Mouse (Mus musculus): ENCODE measurements around the gene C330021F23Rik. TPM values are rescaled to one million over a fixed set of nuclear protein-coding genes. Genes with fewer than 3 reads are reported as not detected.

C330021F23Rik gene
- total and polyA plus RNA-seq, 2 experiments from 2014 or later = not detected

DNA sequence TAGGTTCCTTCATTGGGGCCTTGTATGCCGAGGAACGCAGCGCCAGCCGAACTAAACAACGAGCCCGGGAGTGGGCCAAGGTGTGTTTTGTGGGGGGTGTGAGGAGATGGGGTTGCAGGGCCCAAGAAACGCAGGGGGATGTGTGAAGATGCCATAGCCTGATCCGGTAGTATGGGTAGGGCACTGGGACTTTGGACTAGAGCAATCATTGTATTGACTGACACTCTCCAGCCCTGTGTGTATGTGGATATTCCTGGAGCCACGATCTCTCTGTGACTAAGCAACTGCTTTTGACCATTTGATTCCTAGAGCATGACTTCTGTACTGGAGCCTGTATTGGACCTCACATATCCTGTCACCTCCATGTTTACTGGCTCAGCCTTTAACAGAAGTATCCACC lies 30.9 kb upstream of the C330021F23Rik start:
- TF ChIP-seq CTCF (IDR thresholded peaks at IDR 0.05) = no peak
- WGBS = 98% methylated on average over 9 of the region's 9 CpGs
- no peak for ATAC-seq (ENCODE audit: low FRiP score)

DNA sequence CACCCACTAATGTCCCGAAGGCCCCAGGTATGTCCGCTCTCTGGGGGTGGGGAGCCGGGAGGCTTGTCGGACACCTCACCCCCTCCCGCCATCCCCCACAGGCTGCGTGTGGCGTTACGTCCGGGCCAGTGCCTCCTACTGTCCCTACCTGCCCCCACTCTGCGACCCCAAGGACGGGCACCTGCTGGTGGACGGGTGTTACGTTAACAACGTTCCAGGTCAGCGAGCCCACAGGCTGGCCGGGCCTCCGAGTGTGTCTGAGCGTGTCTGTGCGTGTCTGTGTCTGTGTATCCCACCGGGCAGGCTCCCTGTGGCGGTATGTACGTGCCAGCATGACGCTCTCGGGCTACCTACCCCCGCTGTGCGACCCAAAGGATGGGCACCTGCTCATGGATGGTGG lies 30.1 kb upstream of the C330021F23Rik start:
- H3K27ac ChIP-seq (ENCODE audit: low read depth, low read length) = no peak overlapping the region
- no peak overlapping the region for H3K4me3 ChIP-seq (ENCODE audit: low read depth, low read length)
- no peak for TF ChIP-seq CTCF (IDR thresholded peaks at IDR 0.05)
- H3K36me3 ChIP-seq (ENCODE audit: insufficient read depth, low read length) = peaks cover 58% of the 10 kb centered on the region
- WGBS = 95% methylated on average over 25 of the region's 26 CpGs
- no peak overlapping the region for H3K4me2 ChIP-seq (ENCODE audit: low read depth, low read length, poor library complexity, severe bottlenecking)
- H3K9ac ChIP-seq (replicated peaks; ENCODE audit: low read length, poor library complexity, severe bottlenecking) = no peak overlapping the region
- ATAC-seq (ENCODE audit: low FRiP score) (no peak), DNase-seq (ENCODE audit: low spot score) (no peak)
- no peaks in the 10 kb centered on the region for H3K9me3 ChIP-seq (ENCODE audit: low read length)
- no peaks in the 10 kb centered on the region for H3K4me1 ChIP-seq (ENCODE audit: insufficient read depth, low read length)
- no peaks in the 10 kb centered on the region for H3K27me3 ChIP-seq (ENCODE audit: insufficient read depth, low read length)

More for the DNA sequence above, 30.9 kb upstream of the C330021F23Rik start:
- Histone ChIP-seq H3K9ac (replicated peaks; ENCODE audit: low read length, poor library complexity, severe bottlenecking) (no peak overlapping the region), H3K27me3 (ENCODE audit: insufficient read depth, low read length) (no peaks in the 10 kb centered on the region), H3K36me3 (ENCODE audit: insufficient read depth, low read length) (peaks cover 60% of the 10 kb centered on the region), H3K4me2 (ENCODE audit: low read depth, low read length, poor library complexity, severe bottlenecking) (no peak overlapping the region), H3K27ac (ENCODE audit: low read depth, low read length) (no peak overlapping the region), H3K9me3 (ENCODE audit: low read length) (no peaks in the 10 kb centered on the region), H3K4me1 (ENCODE audit: insufficient read depth, low read length) (no peaks in the 10 kb centered on the region), H3K4me3 (ENCODE audit: low read depth, low read length) (no peak overlapping the region)
- DNase-seq (ENCODE audit: low spot score) = no peak

DNA sequence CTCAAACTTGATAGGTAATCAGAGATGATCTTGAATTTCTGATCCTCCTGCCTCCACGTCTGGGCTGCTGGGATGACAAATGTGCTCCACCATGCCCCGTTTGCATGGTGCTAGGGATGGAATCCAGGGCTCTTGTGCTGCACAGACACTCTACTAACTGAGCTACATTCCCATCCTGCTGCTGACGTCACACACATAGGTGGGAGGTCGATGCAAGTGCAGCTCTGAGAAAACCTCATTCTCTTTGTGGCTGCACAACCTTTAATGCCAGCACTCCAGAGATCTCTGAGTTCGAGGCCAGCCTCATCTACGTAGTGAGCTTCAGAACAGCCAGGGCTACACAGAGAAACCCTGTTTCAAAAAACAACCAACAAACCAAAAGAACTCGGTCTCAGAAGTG lies 28.6 kb upstream of the C330021F23Rik start:
- 82% methylated on average over 7 of the region's 7 CpGs for WGBS
- H3K9me3 ChIP-seq (ENCODE audit: low read length) = no peaks in the 10 kb centered on the region
- TF ChIP-seq CTCF (IDR thresholded peaks at IDR 0.05) = no peak
- DNase-seq (ENCODE audit: low spot score) (no peak), ATAC-seq (ENCODE audit: low FRiP score) (no peak)
- H3K4me1 ChIP-seq (ENCODE audit: insufficient read depth, low read length) = no peaks in the 10 kb centered on the region
- no peak overlapping the region for H3K9ac ChIP-seq (replicated peaks; ENCODE audit: low read length, poor library complexity, severe bottlenecking)
- no peak overlapping the region for H3K4me2 ChIP-seq (ENCODE audit: low read depth, low read length, poor library complexity, severe bottlenecking)
- peaks cover 64% of the 10 kb centered on the region for H3K36me3 ChIP-seq (ENCODE audit: insufficient read depth, low read length)
- H3K4me3 ChIP-seq (ENCODE audit: low read depth, low read length) = no peak overlapping the region
- no peak overlapping the region for H3K27ac ChIP-seq (ENCODE audit: low read depth, low read length)
- no peaks in the 10 kb centered on the region for H3K27me3 ChIP-seq (ENCODE audit: insufficient read depth, low read length)

DNA sequence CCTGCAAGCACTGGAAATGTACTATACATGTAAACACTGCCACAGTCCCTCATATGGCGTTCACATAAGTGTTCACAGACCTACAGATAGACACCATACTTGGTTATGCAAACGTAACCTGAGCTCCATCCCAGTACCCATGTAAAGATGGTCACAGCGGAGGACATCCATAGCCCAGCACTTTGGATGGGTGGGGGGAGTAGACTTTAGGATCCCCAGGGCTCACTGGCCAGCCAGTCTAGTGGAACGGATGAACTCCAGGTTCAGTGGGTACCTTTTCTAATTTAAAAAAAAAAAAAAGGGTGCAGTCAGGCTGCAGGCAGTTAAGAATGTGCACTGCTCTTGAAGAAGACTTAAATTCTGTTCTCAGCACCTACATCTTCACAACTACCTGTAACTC lies 27.7 kb upstream of the C330021F23Rik start:
- Histone ChIP-seq H3K36me3 (ENCODE audit: insufficient read depth, low read length) (peaks cover 73% of the 10 kb centered on the region), H3K4me3 (ENCODE audit: low read depth, low read length) (no peak overlapping the region), H3K4me2 (ENCODE audit: low read depth, low read length, poor library complexity, severe bottlenecking) (no peak overlapping the region), H3K27ac (ENCODE audit: low read depth, low read length) (no peak overlapping the region), H3K27me3 (ENCODE audit: insufficient read depth, low read length) (no peaks in the 10 kb centered on the region), H3K9ac (replicated peaks; ENCODE audit: low read length, poor library complexity, severe bottlenecking) (no peak overlapping the region), H3K9me3 (ENCODE audit: low read length) (no peaks in the 10 kb centered on the region), H3K4me1 (ENCODE audit: insufficient read depth, low read length) (no peaks in the 10 kb centered on the region)
- ATAC-seq (ENCODE audit: low FRiP score) (no peak), DNase-seq (ENCODE audit: low spot score) (no peak)
- no peak for TF ChIP-seq CTCF (IDR thresholded peaks at IDR 0.05)
- 93% methylated on average over 4 of the region's 4 CpGs for WGBS

DNA sequence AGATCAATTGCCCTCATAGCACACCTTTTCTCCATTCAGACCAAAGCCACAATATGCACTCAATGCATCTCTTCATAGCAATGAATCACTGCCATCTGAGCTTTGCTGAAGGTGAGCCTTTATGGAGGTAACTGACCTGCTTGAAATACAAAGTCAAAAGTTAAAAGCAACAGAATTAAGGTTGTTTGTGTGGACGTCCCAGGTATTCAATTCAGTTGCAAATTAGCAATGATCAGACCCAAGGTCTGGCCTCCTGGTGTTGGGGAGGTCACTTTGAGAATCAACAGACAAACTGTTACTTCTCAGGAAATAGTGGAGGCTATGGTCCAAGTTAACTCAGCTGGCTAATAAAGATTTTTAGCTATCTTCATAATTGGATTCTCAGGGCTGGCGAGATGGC lies 21.3 kb upstream of the C330021F23Rik start:
- DNase-seq (ENCODE audit: low spot score) = no peak
- H3K9me3 ChIP-seq (ENCODE audit: low read length) = no peaks in the 10 kb centered on the region
- no peak for ATAC-seq (ENCODE audit: low FRiP score)
- no peak overlapping the region for H3K4me3 ChIP-seq (ENCODE audit: low read depth, low read length)
- no peak overlapping the region for H3K9ac ChIP-seq (replicated peaks; ENCODE audit: low read length, poor library complexity, severe bottlenecking)
- no peak overlapping the region for H3K4me2 ChIP-seq (ENCODE audit: low read depth, low read length, poor library complexity, severe bottlenecking)
- no peaks in the 10 kb centered on the region for H3K4me1 ChIP-seq (ENCODE audit: insufficient read depth, low read length)
- peaks cover 29% of the 10 kb centered on the region for H3K36me3 ChIP-seq (ENCODE audit: insufficient read depth, low read length)
- H3K27me3 ChIP-seq (ENCODE audit: insufficient read depth, low read length) = no peaks in the 10 kb centered on the region
- TF ChIP-seq CTCF (IDR thresholded peaks at IDR 0.05) = no peak
- no peak overlapping the region for H3K27ac ChIP-seq (ENCODE audit: low read depth, low read length)
- WGBS = 88% methylated on average over 2 of the region's 2 CpGs

DNA sequence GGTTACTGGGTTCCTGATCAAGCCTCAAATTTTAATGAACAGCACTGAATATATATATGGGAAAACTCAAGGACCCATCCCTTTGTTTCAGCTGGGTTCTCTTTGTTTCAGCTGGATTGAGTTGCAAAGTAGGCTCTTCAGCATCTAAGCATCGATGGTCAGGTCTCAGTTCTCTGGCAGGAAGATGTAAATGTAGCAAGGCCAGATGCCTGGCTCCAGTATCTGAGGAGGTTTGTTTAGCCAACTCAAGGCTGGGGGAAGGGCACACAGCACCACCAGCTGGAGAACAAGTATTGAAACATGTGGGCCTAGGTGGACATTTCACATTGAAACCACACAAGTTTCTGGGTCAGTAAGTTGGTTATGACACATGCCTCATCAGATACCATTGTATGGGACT lies 15.6 kb upstream of the C330021F23Rik start:
- H3K4me2 ChIP-seq (ENCODE audit: low read depth, low read length, poor library complexity, severe bottlenecking) = no peak overlapping the region
- no peak for TF ChIP-seq CTCF (IDR thresholded peaks at IDR 0.05)
- no peak overlapping the region for H3K4me3 ChIP-seq (ENCODE audit: low read depth, low read length)
- no peak for ATAC-seq (ENCODE audit: low FRiP score)
- no peak overlapping the region for H3K27ac ChIP-seq (ENCODE audit: low read depth, low read length)
- WGBS = 87% methylated on average over 1 of the region's 1 CpGs
- H3K36me3 ChIP-seq (ENCODE audit: insufficient read depth, low read length) = no peaks in the 10 kb centered on the region
- no peaks in the 10 kb centered on the region for H3K9me3 ChIP-seq (ENCODE audit: low read length)
- H3K9ac ChIP-seq (replicated peaks; ENCODE audit: low read length, poor library complexity, severe bottlenecking) = no peak overlapping the region
- no peak for DNase-seq (ENCODE audit: low spot score)
- no peaks in the 10 kb centered on the region for H3K4me1 ChIP-seq (ENCODE audit: insufficient read depth, low read length)
- H3K27me3 ChIP-seq (ENCODE audit: insufficient read depth, low read length) = no peaks in the 10 kb centered on the region

All from midbrain, postnatal 0 days (tissue).